Mouse (Mus musculus) heart, postnatal 0 days (tissue): ENCODE data around the gene Lhx4.

Experiments
- CTCF ChIP-seq: IDR thresholded peaks from 2 replicates; pipeline ENCODE4 v1.5.1; 2016; ENCODE audit warnings: antibody characterized with exemption, control low read depth, low read depth
- EP300 ChIP-seq: IDR thresholded peaks from 2 replicates; pipeline ENCODE4 v1.6.1; 2016; ENCODE audit warnings: antibody characterized with exemption, low read depth

DNA sequence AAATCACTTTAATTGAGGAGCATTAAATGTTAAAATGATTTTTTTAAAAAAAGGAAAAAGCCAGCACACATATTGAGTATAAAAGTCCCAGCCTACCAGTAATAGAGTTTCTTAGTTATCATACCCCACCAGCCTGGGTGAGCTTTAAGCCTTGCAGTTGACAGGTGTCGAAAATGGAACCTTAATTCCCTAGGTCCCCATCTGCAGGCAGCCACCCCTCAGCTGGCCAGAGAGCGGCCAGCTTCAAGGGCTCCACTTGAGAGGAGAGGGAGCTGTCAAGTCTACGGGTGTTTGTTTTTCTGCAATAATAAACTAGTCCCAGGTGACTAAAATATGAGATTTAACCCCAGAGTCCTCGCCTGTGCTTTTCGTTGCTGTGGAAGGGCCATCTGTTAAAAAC lies 58.0 kb downstream of the Lhx4 start:
- no peak for TF ChIP-seq CTCF
- no peak for TF ChIP-seq EP300
